Comparison of ENCODE assay signal across 9 mouse cellular contexts in genomic region chr10:128588136-128588535, GRCm38 (mm10). TPM values are rescaled to one million over a fixed set of nuclear protein-coding genes. Genes with fewer than 3 reads are reported as not detected.
A peak's percentile ranks its signal among the peaks of the same experiment; 100 is the strongest.
DNase-seq lines count a peak whose midpoint lies in the region; ATAC-seq and TF ChIP-seq lines count a peak whose summit lies in the region.
"Had no signal": no experiment of that assay in that cellular context is flagged by ENCODE, and none has a peak within 500 bp of the region (broad histone marks: within the 10 kb centered on the region; RNA-seq: fewer than 3 reads in every experiment).

No protein-coding gene starts in this region.

- no peaks in the 10 kb centered on the region for H3K36me3 ChIP-seq in heart, embryonic 12.5 days
- no peaks in the 10 kb centered on the region for H3K36me3 ChIP-seq in lung, embryonic 14.5 days (ENCODE audit: insufficient read depth)
- no peaks in the 10 kb centered on the region for H3K36me3 ChIP-seq in limb, embryonic 14.5 days (ENCODE audit: control insufficient read depth, insufficient read depth, low read length)
- no peaks in the 10 kb centered on the region for H3K36me3 ChIP-seq in stomach, embryonic 15.5 days

- no peak for TF ChIP-seq CTCF in lung, embryonic 14.5 days (IDR thresholded peaks at IDR 0.05; ENCODE audit: low read depth)

- intact Hi-C loops in left cerebral cortex, postnatal 14 days (cut with DNase I) = no loop called here

- 38% methylated on average over 1 of the region's 1 CpGs for whole genome bisulfite sequencing in heart, embryonic 12.5 days
- whole genome bisulfite sequencing in lung, embryonic 14.5 days = 22% methylated on average over 1 of the region's 1 CpGs
- 50% methylated on average over 1 of the region's 1 CpGs for WGBS in limb, embryonic 14.5 days
- WGBS in stomach, embryonic 15.5 days = 47% methylated on average over 1 of the region's 1 CpGs

- no peaks in the 10 kb centered on the region for H3K9me3 ChIP-seq in heart, embryonic 12.5 days (replicated peaks)
- no peaks in the 10 kb centered on the region for H3K9me3 ChIP-seq in lung, embryonic 14.5 days (ENCODE audit: low read depth, low read length)
- no peaks in the 10 kb centered on the region for H3K9me3 ChIP-seq in limb, embryonic 14.5 days (ENCODE audit: control insufficient read depth, low read length)
- no peaks in the 10 kb centered on the region for H3K9me3 ChIP-seq in stomach, embryonic 15.5 days

- H3K27me3 ChIP-seq in heart, embryonic 12.5 days (replicated peaks) = peaks cover 42% of the 10 kb centered on the region
- peaks cover 39% of the 10 kb centered on the region for H3K27me3 ChIP-seq in lung, embryonic 14.5 days (ENCODE audit: insufficient read depth, low read length)
- H3K27me3 ChIP-seq in limb, embryonic 14.5 days (ENCODE audit: control insufficient read depth, insufficient read depth, low read length) = peaks cover 31% of the 10 kb centered on the region
- H3K27me3 ChIP-seq in stomach, embryonic 15.5 days (replicated peaks) = 0 out of 2 replicates have a peak, but pooled peaks cover 18% of the 10 kb centered on the region

- no peak for TF ChIP-seq POLR2A in limb, embryonic 14.5 days (IDR thresholded peaks at IDR 0.05; ENCODE audit: borderline replicate concordance, extremely low read depth, insufficient read depth, insufficient read length)

- no peak for DNase-seq in heart, postnatal 4 days
- DNase-seq in lung, embryonic 14.5 days = no peak
- no peak for DNase-seq in lung, postnatal 25 days (ENCODE audit: low spot score)
- no peak for DNase-seq in limb, embryonic 14.5 days (ENCODE audit: low spot score)
- DNase-seq in testis, postnatal 10 days (ENCODE audit: low spot score) = no peak
- DNase-seq in left cerebral cortex, postnatal 14 days (ENCODE audit: low spot score in 2 of 2) = no peak
- DNase-seq: heart, postnatal 10 days had no signal

- H3K4me2 ChIP-seq in heart, embryonic 12.5 days = peak overlapping the region; percentile 95; the same call in 1 of the 2 replicates
- peak overlapping the region; percentile 98 for H3K4me2 ChIP-seq in lung, embryonic 14.5 days
- peak overlapping the region; percentile 99 for H3K4me2 ChIP-seq in limb, embryonic 14.5 days (replicated peaks; ENCODE audit: low read depth, low read length, severe bottlenecking)
- peak overlapping the region; percentile 97 for H3K4me2 ChIP-seq in stomach, embryonic 15.5 days

- peaks cover 36% of the 10 kb centered on the region for H3K4me1 ChIP-seq in heart, embryonic 12.5 days (replicated peaks)
- H3K4me1 ChIP-seq in lung, embryonic 14.5 days (ENCODE audit: insufficient read depth) = no peaks in the 10 kb centered on the region
- H3K4me1 ChIP-seq in limb, embryonic 14.5 days (ENCODE audit: control insufficient read depth, insufficient read depth, low read length) = peaks cover 7% of the 10 kb centered on the region; the same call in 1 of the 2 replicates
- H3K4me1 ChIP-seq in stomach, embryonic 15.5 days = peaks cover 25% of the 10 kb centered on the region

- H3K4me3 ChIP-seq in heart, embryonic 12.5 days = peak overlapping the region; percentile 71; the same call in 1 of the 2 replicates
- H3K4me3 ChIP-seq in lung, embryonic 14.5 days (ENCODE audit: low read depth, low read length) = peak overlapping the region; percentile 61
- peak overlapping the region; percentile 62 for H3K4me3 ChIP-seq in limb, embryonic 14.5 days (replicated peaks; ENCODE audit: low read length)
- H3K4me3 ChIP-seq in stomach, embryonic 15.5 days (replicated peaks) = peak overlapping the region; percentile 66

- no peak overlapping the region for H3K9ac ChIP-seq in heart, embryonic 12.5 days
- H3K9ac ChIP-seq in lung, embryonic 14.5 days = peak overlapping the region; percentile 57; the same call in 1 of the 2 replicates
- no peak overlapping the region for H3K9ac ChIP-seq in limb, embryonic 14.5 days (ENCODE audit: low read depth, low read length, severe bottlenecking)
- H3K9ac ChIP-seq in stomach, embryonic 15.5 days = no peak overlapping the region

- no peak for ATAC-seq in heart, embryonic 12.5 days (ENCODE audit: insufficient number of reproducible peaks, low FRiP score)
- ATAC-seq in lung, embryonic 14.5 days (ENCODE audit: insufficient read depth) = no peak
- peak; percentile 16; the same call in 1 of the 2 replicates for ATAC-seq in limb, embryonic 14.5 days (ENCODE audit: low FRiP score, low read depth)
- ATAC-seq in stomach, embryonic 15.5 days (ENCODE audit: insufficient read depth, low FRiP score, low read depth) = no peak

- 0 out of 2 replicates have a peak overlapping the region, but pooled peaks have one; percentile 28 for H3K27ac ChIP-seq in heart, embryonic 12.5 days (ENCODE audit: poor library complexity, severe bottlenecking)
- peak overlapping the region; percentile 96 for H3K27ac ChIP-seq in lung, embryonic 14.5 days (ENCODE audit: low read depth)
- no peak overlapping the region for H3K27ac ChIP-seq in limb, embryonic 14.5 days (replicated peaks; ENCODE audit: low read depth, low read length)
- H3K27ac ChIP-seq in stomach, embryonic 15.5 days = peak overlapping the region; percentile 97

RNA-seq across cellular contexts. Expression of gene Erbb3, which starts 1.3 kb away (rescaled TPM):
- polyA plus RNA-seq in heart, embryonic 12.5 days (2016; fragmentation: Nextera tagmentation; extraction: Ambion mirVana) = 7.5 and 7.6 TPM in 2 replicates
- 1 to 10 TPM; 7.1 to 8.2 TPM for total RNA-seq in heart, postnatal 4 days (2021)
- polyA plus RNA-seq in lung, embryonic 14.5 days (2014; fragmentation: Nextera tagmentation; extraction: Ambion mirVana) = 20.2 and 22.9 TPM in 2 replicates
- polyA plus RNA-seq in limb, embryonic 14.5 days (2012; rRNA removed) = 17.5 and 18.2 TPM in 2 replicates
- 19.6 and 21.1 TPM in 2 replicates for polyA plus RNA-seq in limb, embryonic 14.5 days (2014; fragmentation: Nextera tagmentation; extraction: Ambion mirVana)
- 24.0 and 27.6 TPM in 2 replicates for polyA plus RNA-seq in stomach, embryonic 15.5 days (2015; fragmentation: Nextera tagmentation; extraction: Ambion mirVana)
- 1 to 10 TPM; 3.3 to 4.9 TPM for total RNA-seq in left cerebral cortex, postnatal 14 days (2021)

RNA-seq across cellular contexts. Expression of gene Pa2g4, which starts 22.3 kb away (rescaled TPM):
- 132 and 136 TPM in 2 replicates for polyA plus RNA-seq in heart, embryonic 12.5 days (2016; fragmentation: Nextera tagmentation; extraction: Ambion mirVana)
- 10 to 100 TPM; 81.9 to 82.5 TPM for total RNA-seq in heart, postnatal 4 days (2021)
- polyA plus RNA-seq in lung, embryonic 14.5 days (2014; fragmentation: Nextera tagmentation; extraction: Ambion mirVana) = 240 and 244 TPM in 2 replicates
- 111 and 186 TPM in 2 replicates for polyA plus RNA-seq in limb, embryonic 14.5 days (2012; rRNA removed)
- 207 and 210 TPM in 2 replicates for polyA plus RNA-seq in limb, embryonic 14.5 days (2014; fragmentation: Nextera tagmentation; extraction: Ambion mirVana)
- 213 and 215 TPM in 2 replicates for polyA plus RNA-seq in stomach, embryonic 15.5 days (2015; fragmentation: Nextera tagmentation; extraction: Ambion mirVana)
- 10 to 100 TPM; 67.1 to 68.6 TPM for total RNA-seq in left cerebral cortex, postnatal 14 days (2021)

RNA-seq across cellular contexts. Expression of gene Rps26, which starts 38.4 kb away (rescaled TPM):
- polyA plus RNA-seq in heart, embryonic 12.5 days (2016; fragmentation: Nextera tagmentation; extraction: Ambion mirVana) = 420 and 432 TPM in 2 replicates
- total RNA-seq in heart, postnatal 4 days (2021) = 100 to 1,000 TPM; 505 to 516 TPM
- polyA plus RNA-seq in lung, embryonic 14.5 days (2014; fragmentation: Nextera tagmentation; extraction: Ambion mirVana) = 1,029 and 1,115 TPM in 2 replicates
- 1,619 and 1,662 TPM in 2 replicates for polyA plus RNA-seq in limb, embryonic 14.5 days (2012; rRNA removed)
- 1,135 and 1,177 TPM in 2 replicates for polyA plus RNA-seq in limb, embryonic 14.5 days (2014; fragmentation: Nextera tagmentation; extraction: Ambion mirVana)
- 674 and 714 TPM in 2 replicates for polyA plus RNA-seq in stomach, embryonic 15.5 days (2015; fragmentation: Nextera tagmentation; extraction: Ambion mirVana)
- 100 to 1,000 TPM; 299 to 305 TPM for total RNA-seq in left cerebral cortex, postnatal 14 days (2021)

RNA-seq across cellular contexts. Expression of gene Rpl41, which starts 39.0 kb away (rescaled TPM):
- polyA plus RNA-seq in heart, embryonic 12.5 days (2016; fragmentation: Nextera tagmentation; extraction: Ambion mirVana) = 2,275 and 2,341 TPM in 2 replicates
- total RNA-seq in heart, postnatal 4 days (2021) = 1,000 to 10,000 TPM; 2,410 to 2,531 TPM
- 4,697 and 4,895 TPM in 2 replicates for polyA plus RNA-seq in lung, embryonic 14.5 days (2014; fragmentation: Nextera tagmentation; extraction: Ambion mirVana)
- polyA plus RNA-seq in limb, embryonic 14.5 days (2012; rRNA removed) = 2,621 and 3,931 TPM in 2 replicates
- polyA plus RNA-seq in limb, embryonic 14.5 days (2014; fragmentation: Nextera tagmentation; extraction: Ambion mirVana) = 4,572 and 4,920 TPM in 2 replicates
- 3,689 and 3,942 TPM in 2 replicates for polyA plus RNA-seq in stomach, embryonic 15.5 days (2015; fragmentation: Nextera tagmentation; extraction: Ambion mirVana)
- total RNA-seq in left cerebral cortex, postnatal 14 days (2021) = 1,000 to 10,000 TPM; 1,939 to 2,055 TPM

RNA-seq across cellular contexts. Expression of gene Zc3h10, which starts 40.6 kb away (rescaled TPM):
- polyA plus RNA-seq in heart, embryonic 12.5 days (2016; fragmentation: Nextera tagmentation; extraction: Ambion mirVana) = 10.2 and 11.9 TPM in 2 replicates
- total RNA-seq in heart, postnatal 4 days (2021) = 1 to 10 TPM; 6.9 to 8.3 TPM
- polyA plus RNA-seq in lung, embryonic 14.5 days (2014; fragmentation: Nextera tagmentation; extraction: Ambion mirVana) = 11.0 and 14.5 TPM in 2 replicates
- 15.2 and 17.2 TPM in 2 replicates for polyA plus RNA-seq in limb, embryonic 14.5 days (2012; rRNA removed)
- 13.7 and 14.5 TPM in 2 replicates for polyA plus RNA-seq in limb, embryonic 14.5 days (2014; fragmentation: Nextera tagmentation; extraction: Ambion mirVana)
- polyA plus RNA-seq in stomach, embryonic 15.5 days (2015; fragmentation: Nextera tagmentation; extraction: Ambion mirVana) = 12.1 and 12.4 TPM in 2 replicates
- 10 to 100 TPM; 11.4 to 12.0 TPM for total RNA-seq in left cerebral cortex, postnatal 14 days (2021)
